Mouse (Mus musculus): ENCODE measurements around the gene Car3.

GRCm38 (mm10) chr3:14880277-14880676 lies 17.0 kb downstream of the Car3 start:
- TF ChIP-seq POLR2A (IDR thresholded peaks at IDR 0.05; ENCODE audit: control insufficient read depth in 1 of 2, insufficient read depth in 1 of 2, low read depth in 1 of 2, low read length in 2 of 2, poor library complexity in 1 of 2) (no peak), CHD2 (IDR thresholded peaks at IDR 0.05; ENCODE audit: low read length) (no peak), CTCF (IDR thresholded peaks at IDR 0.05 in 2 of 3, conservative IDR thresholded peaks at IDR 0.05 in 1 of 3; ENCODE audit: control insufficient read depth in 1 of 3, insufficient read depth in 1 of 3, low read depth in 2 of 3, low read length in 3 of 3, poor library complexity in 1 of 3, severe bottlenecking in 1 of 3) (no peak), RAD21 (IDR thresholded peaks at IDR 0.05; ENCODE audit: low read depth, low read length) (no peak), MYC (IDR thresholded peaks at IDR 0.05; ENCODE audit: low read depth, low read length) (peak; percentile 32; the same call in 1 of the 2 replicates), MAX (IDR thresholded peaks at IDR 0.05; ENCODE audit: low read length) (no peak), CHD1 (IDR thresholded peaks at IDR 0.05; ENCODE audit: low read depth, low read length) (no peak; the same call in 1 of the 2 replicates), POLR2AphosphoS2 (IDR thresholded peaks at IDR 0.05; ENCODE audit: low read length) (no peak)

Data from MEL (cell line).